Mouse (Mus musculus) effector memory CD4-positive, alpha-beta T cell, adult 7 months (primary cell): ENCODE results near the gene Fthl17e. TPM values are rescaled to one million over a fixed set of nuclear protein-coding genes. Genes with fewer than 3 reads are reported as not detected.

ENCODE experiments used
- polyA plus RNA-seq: library from polyadenylated mRNA; unstranded; fragments of 100-300 nt; shearing (Covaris generic); gene quantifications from one replicate; pipeline ENCODE4 v1.2.1, GENCODE M21; 2017

Gene Fthl17e
- polyA plus RNA-seq, result not detected

GRCm38 (mm10) chrX:9033193-9033592 lies at the start of gene Fthl17e:
Gene Fthl17e, plus strand, starts transcription at chrX:9033493.

GRCm38 (mm10) chrX:8986655-8987054 lies 46.6 kb upstream of the Fthl17e start, which contains the start of gene Fthl17d:
Gene Fthl17d, minus strand, starts transcription at chrX:8986755.

GRCm38 (mm10) chrX:9062715-9063114 lies 29.4 kb downstream of the Fthl17e start, which contains the start of gene Fthl17f:
Gene Fthl17f, plus strand, starts transcription at chrX:9063015.

Other genes with a start within 250 kb of the Fthl17e start
- not detected for gene Ssxb5, start 229.8 kb upstream of the Fthl17e start, polyA plus RNA-seq
- gene Gm6592, start 189.5 kb upstream of the Fthl17e start, polyA plus RNA-seq, result not detected
- 0.93 TPM for gene Gm5751, start 159.2 kb upstream of the Fthl17e start, polyA plus RNA-seq
- 2.5 TPM for gene B630019K06Rik, start 141.1 kb upstream of the Fthl17e start, polyA plus RNA-seq
- not detected for gene Fthl17b, start 70.5 kb upstream of the Fthl17e start, polyA plus RNA-seq
- not detected for gene Fthl17c, start 56.9 kb upstream of the Fthl17e start, polyA plus RNA-seq
- gene Fthl17d, start 46.7 kb upstream of the Fthl17e start, polyA plus RNA-seq, result not detected
- gene Fthl17f, start 29.5 kb downstream of the Fthl17e start, polyA plus RNA-seq, result not detected
- not detected for gene 4930402K13Rik, start 71.1 kb downstream of the Fthl17e start, polyA plus RNA-seq
- gene Lancl3, start 166.4 kb downstream of the Fthl17e start, polyA plus RNA-seq, result 12.5 TPM
- gene Gm14862, start 223.4 kb downstream of the Fthl17e start, polyA plus RNA-seq, result 0.74 TPM
- 4.4 TPM for gene Xk, start 239.3 kb downstream of the Fthl17e start, polyA plus RNA-seq